Mouse (Mus musculus) hindbrain, embryonic 10.5 days (tissue): ENCODE measurements around the gene Slc22a20. TPM values are rescaled to one million over a fixed set of nuclear protein-coding genes. Genes with fewer than 3 reads are reported as not detected.

ENCODE experiments used
- DNase-seq: peaks from one replicate; pipeline ENCODE4 v3.0.0-alpha.2; 2017; ENCODE audit warnings: low spot score
- H3K27ac ChIP-seq: fragments of 300-500 bp; sonication (generic); 2 replicates; pipeline ENCODE4 v1.5.1; 2016; ENCODE audit warnings: mild to moderate bottlenecking, moderate library complexity
- H3K27me3 ChIP-seq: fragments of 300-500 bp; sonication (generic); 2 replicates; pipeline ENCODE4 v1.6.1; 2016; ENCODE audit warnings: mild to moderate bottlenecking; ENCODE audit not compliant: poor library complexity, insufficient read depth, severe bottlenecking
- H3K36me3 ChIP-seq: fragments of 300-500 bp; sonication (generic); 2 replicates; pipeline ENCODE4 v1.6.1; 2016; ENCODE audit warnings: mild to moderate bottlenecking, moderate library complexity
- H3K4me1 ChIP-seq: fragments of 300-500 bp; sonication (generic); replicated peaks from 2 replicates; pipeline ENCODE4 v1.6.1; 2016; ENCODE audit warnings: mild to moderate bottlenecking
- H3K4me3 ChIP-seq: fragments of 300-500 bp; sonication (generic); 2 replicates; pipeline ENCODE4 v1.5.1; 2016; ENCODE audit warnings: mild to moderate bottlenecking, moderate library complexity
- H3K9me3 ChIP-seq: fragments of 300-500 bp; sonication (generic); 2 replicates; pipeline ENCODE4 v1.6.1; 2016; ENCODE audit warnings: mild to moderate bottlenecking, moderate library complexity
- WGBS: fragments of 180-500 bp; shearing (Covaris S2); methylation state at CpG from one replicate; pipeline ENCODE4 v1.1.7; 2016; 5-methylcytosine and 5-hydroxymethylcytosine counted together
- polyA plus RNA-seq: library from polyadenylated mRNA; unstranded; fragments of >200 nt; fragmentation: Nextera tagmentation; extraction: Ambion mirVana; gene quantifications from 2 replicates; pipeline ENCODE4 v1.2.1, GENCODE M21; 2016

The Slc22a20 gene
- polyA plus RNA-seq, 1 experiment from 2014 or later = not detected

DNA sequence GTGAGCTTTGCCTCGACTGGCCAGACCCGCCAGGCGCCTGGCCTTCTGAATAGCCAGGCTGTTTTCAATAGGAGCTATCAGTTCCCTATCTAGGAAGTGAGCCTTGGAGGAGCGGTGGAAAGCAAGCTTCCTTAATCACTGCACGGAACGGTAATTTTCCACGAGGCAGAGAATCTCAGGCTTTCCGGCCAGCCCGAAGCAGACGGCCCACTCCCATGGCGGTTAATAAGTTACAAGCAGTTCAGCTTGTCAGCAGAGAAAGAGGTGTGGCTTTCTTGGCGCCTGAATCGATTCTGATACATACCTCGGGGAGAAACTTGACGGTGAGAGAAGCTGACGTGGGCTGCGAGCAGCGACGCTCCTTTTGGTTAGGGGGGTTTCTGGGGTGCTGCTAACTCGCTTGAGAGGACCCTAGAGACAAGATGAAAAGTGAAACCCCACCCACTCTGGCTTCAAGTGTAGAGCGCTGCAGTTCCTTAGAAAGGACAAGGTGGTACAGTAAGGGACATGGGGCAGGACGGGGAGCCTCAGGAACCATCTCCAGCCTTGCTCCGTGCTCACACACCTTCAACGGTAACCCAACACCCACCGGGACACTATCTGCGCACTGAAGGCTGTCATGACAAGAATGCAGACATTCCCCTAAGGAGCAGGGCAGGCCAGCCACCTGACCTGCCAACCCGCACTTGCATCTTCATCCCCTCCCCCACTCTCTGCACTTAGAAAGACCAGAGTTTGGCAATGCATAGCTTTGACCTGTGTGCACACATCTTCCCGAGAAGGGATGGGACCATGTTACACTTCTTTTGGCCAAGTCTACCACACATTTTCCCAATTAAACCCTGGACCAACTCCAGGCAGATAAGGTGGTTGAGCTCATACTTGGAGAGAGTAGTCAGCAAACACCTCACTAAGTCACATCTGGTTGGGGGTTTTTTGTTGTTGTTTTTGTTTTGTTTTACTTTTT is 30.0 kb downstream of the Slc22a20 start:
- peaks cover 97% of the 10 kb centered on the region for H3K36me3 ChIP-seq
- no peak overlapping the region for H3K4me3 ChIP-seq
- no peaks in the 10 kb centered on the region for H3K9me3 ChIP-seq
- DNase-seq = no peak
- H3K4me1 ChIP-seq = peaks cover 9% of the 10 kb centered on the region
- WGBS = 88% methylated on average over 28 of the region's 28 CpGs
- H3K27me3 ChIP-seq = no peaks in the 10 kb centered on the region
- no peak overlapping the region for H3K27ac ChIP-seq

DNA sequence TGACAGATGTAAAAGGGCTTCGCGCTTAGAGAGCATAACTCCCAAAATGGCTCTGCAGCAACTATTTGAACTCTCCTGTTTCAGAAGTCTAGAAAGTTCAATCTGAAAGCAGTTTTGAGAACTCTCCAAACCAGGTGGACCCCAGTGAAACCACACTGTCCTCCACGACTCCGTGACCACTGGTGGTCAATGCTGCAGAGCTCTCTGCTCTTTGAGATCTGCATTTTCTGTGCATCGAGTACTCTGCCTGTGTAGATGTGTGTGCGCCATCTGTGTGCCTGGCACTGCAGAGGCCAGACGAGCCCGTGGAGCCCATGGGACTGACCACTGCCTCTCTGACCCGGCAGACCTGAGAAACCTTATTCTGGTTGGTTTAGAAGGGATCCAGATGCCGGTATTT is 31.0 kb downstream of the Slc22a20 start:
- Histone ChIP-seq H3K27me3 (no peaks in the 10 kb centered on the region), H3K9me3 (no peaks in the 10 kb centered on the region), H3K4me3 (no peak overlapping the region), H3K27ac (no peak overlapping the region), H3K4me1 (peaks cover 6% of the 10 kb centered on the region), H3K36me3 (peaks cover 98% of the 10 kb centered on the region)
- WGBS = 90% methylated on average over 10 of the region's 10 CpGs
- DNase-seq = no peak

- no peak overlapping the region for H3K4me3 ChIP-seq
- H3K27me3 ChIP-seq = no peaks in the 10 kb centered on the region
- H3K4me1 ChIP-seq = peaks cover 6% of the 10 kb centered on the region
- no peak overlapping the region for H3K27ac ChIP-seq
- no peak for DNase-seq
- WGBS = 89% methylated on average over 22 of the region's 22 CpGs
- H3K9me3 ChIP-seq = no peaks in the 10 kb centered on the region
- peaks cover 98% of the 10 kb centered on the region for H3K36me3 ChIP-seq
These were observed 31.8 kb downstream of the Slc22a20 start for GRCm38 (mm10) chr19:5954031-5954710.

DNA sequence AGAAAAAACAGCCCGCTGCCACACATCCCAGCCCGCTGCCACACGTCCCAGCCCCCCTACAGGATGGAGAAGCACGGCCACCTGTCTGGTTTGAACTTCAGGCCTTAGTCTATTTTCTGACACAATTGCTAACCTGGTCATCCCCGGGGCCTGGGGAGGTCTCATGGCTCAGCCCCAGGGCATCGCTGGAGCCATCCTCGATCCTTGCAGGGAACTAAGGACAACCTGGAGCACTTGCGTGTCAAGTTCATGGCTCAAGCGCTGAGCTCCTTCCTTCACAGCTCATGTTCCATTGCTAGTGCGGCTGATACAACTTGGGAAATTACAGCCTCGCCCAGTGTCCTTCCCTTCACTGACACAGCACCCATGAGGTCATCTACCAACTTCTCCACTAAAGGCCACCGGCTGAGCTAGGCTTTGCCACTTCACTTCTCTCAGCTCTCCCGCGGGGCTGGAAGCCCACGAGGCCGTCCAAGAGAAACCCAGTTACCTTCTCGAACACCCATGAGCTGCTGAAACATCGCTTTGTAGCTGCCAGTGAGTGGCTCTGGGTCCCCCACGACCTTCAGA is 32.7 kb downstream of the Slc22a20 start:
- no peak overlapping the region for H3K4me3 ChIP-seq
- no peak overlapping the region for H3K27ac ChIP-seq
- H3K27me3 ChIP-seq = no peaks in the 10 kb centered on the region
- peaks cover 98% of the 10 kb centered on the region for H3K36me3 ChIP-seq
- DNase-seq = no peak
- WGBS = 94% methylated on average over 19 of the region's 19 CpGs
- peaks cover 6% of the 10 kb centered on the region for H3K4me1 ChIP-seq
- no peaks in the 10 kb centered on the region for H3K9me3 ChIP-seq

- H3K27me3 ChIP-seq = no peaks in the 10 kb centered on the region
- 86% methylated on average over 13 of the region's 13 CpGs for WGBS
- peaks cover 98% of the 10 kb centered on the region for H3K36me3 ChIP-seq
- H3K4me1 ChIP-seq = peaks cover 6% of the 10 kb centered on the region
- no peak overlapping the region for H3K27ac ChIP-seq
- no peak for DNase-seq
- no peaks in the 10 kb centered on the region for H3K9me3 ChIP-seq
- H3K4me3 ChIP-seq = no peak overlapping the region
These were observed 33.8 kb downstream of the Slc22a20 start for GRCm38 (mm10) chr19:5952071-5952691.

DNA sequence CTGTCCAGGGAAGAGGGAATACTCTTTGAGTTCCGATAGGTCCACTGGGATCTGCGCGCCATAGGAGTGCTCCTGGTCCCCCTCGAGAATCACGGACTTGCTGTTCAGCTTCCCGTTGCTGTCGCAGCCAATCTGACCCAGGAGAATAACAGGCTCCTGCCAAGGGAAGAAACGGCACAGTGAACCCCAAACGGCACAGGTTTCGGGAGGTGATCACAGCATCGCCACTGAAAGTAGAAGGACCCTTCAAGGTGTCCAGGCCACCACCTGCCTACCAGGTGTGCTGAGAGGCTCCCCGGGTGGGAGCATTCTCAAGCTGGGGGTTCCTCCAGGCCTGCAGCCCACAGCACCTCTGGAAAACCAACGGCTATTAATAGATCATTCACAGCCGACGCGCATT is 34.3 kb downstream of the Slc22a20 start:
- Histone ChIP-seq H3K36me3 (peaks cover 98% of the 10 kb centered on the region), H3K4me1 (peaks cover 6% of the 10 kb centered on the region), H3K27ac (no peak overlapping the region), H3K27me3 (no peaks in the 10 kb centered on the region), H3K4me3 (no peak overlapping the region), H3K9me3 (no peaks in the 10 kb centered on the region)
- 92% methylated on average over 16 of the region's 16 CpGs for WGBS
- no peak for DNase-seq

- Histone ChIP-seq H3K4me1 (peaks cover 6% of the 10 kb centered on the region), H3K9me3 (no peaks in the 10 kb centered on the region), H3K4me3 (no peak overlapping the region), H3K27me3 (no peaks in the 10 kb centered on the region), H3K36me3 (peaks cover 100% of the 10 kb centered on the region), H3K27ac (no peak overlapping the region)
- DNase-seq = no peak
- WGBS = 94% methylated on average over 11 of the region's 11 CpGs
These were observed 35.7 kb downstream of the Slc22a20 start for GRCm38 (mm10) chr19:5950218-5950617.

DNA sequence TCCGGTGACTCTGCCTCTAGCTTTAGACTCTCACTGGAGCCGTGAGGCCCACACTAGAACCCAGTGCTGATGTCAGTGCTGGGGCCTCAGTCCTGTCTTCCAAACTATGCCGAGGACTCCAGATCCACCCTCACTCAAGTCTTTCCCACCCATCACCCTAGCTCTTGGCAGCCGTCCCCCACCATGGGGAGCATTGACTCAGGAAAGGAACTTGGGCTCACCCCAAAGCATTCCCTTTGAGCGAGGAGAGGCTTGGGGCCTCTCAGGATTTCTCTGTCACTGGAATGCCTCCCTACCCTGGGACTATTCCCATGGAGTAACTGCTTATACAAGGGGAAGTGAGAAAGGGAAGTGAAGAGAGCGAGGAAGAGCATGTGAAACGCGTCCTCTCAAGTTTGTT is 40.1 kb downstream of the Slc22a20 start:
- Histone ChIP-seq H3K4me3 (no peak overlapping the region), H3K4me1 (no peaks in the 10 kb centered on the region), H3K9me3 (no peaks in the 10 kb centered on the region), H3K27ac (no peak overlapping the region), H3K36me3 (peaks cover 98% of the 10 kb centered on the region), H3K27me3 (no peaks in the 10 kb centered on the region)
- 89% methylated on average over 8 of the region's 8 CpGs for WGBS
- no peak for DNase-seq

GRCm38 (mm10) chr19:5945027-5945426 is 40.9 kb downstream of the Slc22a20 start:
- H3K4me1 ChIP-seq = no peaks in the 10 kb centered on the region
- H3K27me3 ChIP-seq = no peaks in the 10 kb centered on the region
- no peak overlapping the region for H3K27ac ChIP-seq
- no peak for DNase-seq
- H3K9me3 ChIP-seq = no peaks in the 10 kb centered on the region
- no peak overlapping the region for H3K4me3 ChIP-seq
- H3K36me3 ChIP-seq = peaks cover 98% of the 10 kb centered on the region
- WGBS = 88% methylated on average over 7 of the region's 7 CpGs

- Histone ChIP-seq H3K4me3 (no peak overlapping the region), H3K36me3 (peaks cover 98% of the 10 kb centered on the region), H3K9me3 (no peaks in the 10 kb centered on the region), H3K27me3 (no peaks in the 10 kb centered on the region), H3K4me1 (no peaks in the 10 kb centered on the region; the same call in 1 of the 2 replicates), H3K27ac (no peak overlapping the region)
- DNase-seq = no peak
- WGBS = 86% methylated on average over 8 of the region's 8 CpGs
These were observed 41.8 kb downstream of the Slc22a20 start for GRCm38 (mm10) chr19:5944145-5944544.

DNA sequence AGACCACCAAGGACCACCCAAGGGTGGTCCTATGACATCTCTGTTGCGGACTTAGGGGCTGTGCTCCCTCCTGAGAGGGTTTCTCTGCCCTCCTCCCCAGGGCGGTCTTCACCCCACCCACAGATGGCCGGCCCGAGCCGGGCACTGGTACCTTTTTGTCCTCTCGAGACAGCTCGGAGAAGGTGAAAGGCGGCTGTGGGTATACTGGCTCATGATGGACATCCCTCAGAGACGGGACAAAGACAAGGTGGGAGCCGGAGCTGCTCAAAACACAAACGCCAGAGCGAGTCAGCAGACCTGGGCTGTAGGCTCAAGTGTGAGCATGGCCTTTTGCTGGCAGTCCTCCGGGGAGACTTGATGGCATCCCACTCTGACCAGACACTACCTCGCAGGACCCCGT is 42.5 kb downstream of the Slc22a20 start:
- 92% methylated on average over 15 of the region's 15 CpGs for WGBS

GRCm38 (mm10) chr19:5942581-5942980 is 43.4 kb downstream of the Slc22a20 start:
- Histone ChIP-seq H3K27me3 (no peaks in the 10 kb centered on the region), H3K36me3 (peaks cover 84% of the 10 kb centered on the region), H3K9me3 (no peaks in the 10 kb centered on the region), H3K4me1 (peaks cover 11% of the 10 kb centered on the region), H3K4me3 (no peak overlapping the region), H3K27ac (no peak overlapping the region)
- 91% methylated on average over 7 of the region's 7 CpGs for WGBS
- no peak for DNase-seq

More for the DNA sequence above, 42.5 kb downstream of the Slc22a20 start:
- Histone ChIP-seq H3K36me3 (peaks cover 92% of the 10 kb centered on the region), H3K27ac (no peak overlapping the region), H3K27me3 (no peaks in the 10 kb centered on the region), H3K4me3 (no peak overlapping the region), H3K9me3 (no peaks in the 10 kb centered on the region), H3K4me1 (peaks cover 3% of the 10 kb centered on the region; the same call in 1 of the 2 replicates)
- no peak for DNase-seq
